Mouse (Mus musculus) lung, postnatal 0 days (tissue): ENCODE measurements at regions not wholly inside any gene's neighbourhood (a gene's known extent, or its start where the extent isn't known, plus 50 kb on each side); places are given as distances from the start of the nearest gene placed in this dataset.

Source experiments
- CTCF ChIP-seq: IDR thresholded peaks from 2 replicates; pipeline ENCODE4 v1.5.1; 2016; ENCODE audit warnings: antibody characterized with exemption, mild to moderate bottlenecking
- EP300 ChIP-seq: IDR thresholded peaks from 2 replicates; pipeline ENCODE4 v1.6.1; 2016; ENCODE audit warnings: antibody characterized with exemption, mild to moderate bottlenecking, control low read depth

DNA sequence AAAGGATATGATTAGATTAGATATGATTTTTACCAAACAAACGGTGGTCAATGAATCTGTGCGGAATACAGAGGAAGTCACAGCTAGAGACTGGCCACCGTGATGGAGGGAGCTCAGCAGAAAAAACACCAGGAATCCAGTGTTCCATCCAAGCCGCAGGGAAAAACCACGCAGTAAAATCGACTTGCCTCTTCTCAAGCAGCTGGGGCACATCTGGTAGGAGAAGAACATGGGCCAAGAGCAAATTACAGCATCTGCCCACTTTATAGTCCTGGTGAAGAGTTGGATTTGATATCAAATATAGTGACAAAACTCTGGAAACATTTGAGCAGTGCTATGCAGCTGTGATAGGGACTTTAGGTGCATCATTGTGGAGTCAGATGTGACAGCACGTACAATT lies 874.1 kb downstream of the Robo2 start:
- no peak for TF ChIP-seq EP300
- TF ChIP-seq CTCF: no peak
